Mouse (Mus musculus) liver, adult 2 months (tissue): Measurements from ENCODE around the gene Gm36079.
"Not testable (repeated sequence)": the region's sequence is repeated elsewhere in the genome, so short reads cannot be mapped to it uniquely, and the experiment has no call there.

ENCODE experiments used
- CTCF ChIP-seq: fragments of 200-500 bp; IDR thresholded peaks from 2 replicates; pipeline ENCODE4 v1.5.1; 2011; ENCODE audit warnings: low read depth, low read length, control low read depth
- POLR2A ChIP-seq: fragments of 200-500 bp; IDR thresholded peaks from 2 replicates; pipeline ENCODE4 v1.6.1; 2011; ENCODE audit warnings: low read length, control low read depth; ENCODE audit not compliant: insufficient read depth; ENCODE audit errors: extremely low read depth

GRCm38 (mm10) chr13:120015348-120016007 lies 11.3 kb downstream of the Gm36079 start:
- not testable (repeated sequence) for TF ChIP-seq POLR2A, CTCF
